Mouse (Mus musculus): ENCODE results near the gene Bmp7.
A peak's percentile ranks its signal among the peaks of the same experiment; 100 is the strongest.

Gene Bmp7

DNA sequence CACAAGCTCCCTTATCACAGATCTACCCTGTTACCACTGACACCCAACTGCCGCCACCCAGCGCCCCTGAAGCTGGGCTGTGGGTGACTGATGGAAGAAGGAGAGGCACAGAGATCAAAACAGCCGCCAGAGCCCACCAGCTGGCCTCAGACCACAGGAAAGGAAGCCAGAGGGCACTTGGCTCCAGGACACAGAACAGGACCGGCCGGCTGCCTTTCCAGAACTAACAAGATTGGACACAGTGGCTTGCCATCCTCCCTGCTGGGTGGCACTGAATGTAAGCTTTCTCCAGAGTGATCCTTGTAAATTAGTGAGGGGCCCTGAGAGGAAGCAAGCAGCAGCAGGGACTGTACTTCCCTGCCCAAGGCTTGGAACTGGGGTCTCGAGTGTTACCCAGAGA lies 30.7 kb downstream of the Bmp7 start:
- DNase-seq (ENCODE audit: low spot score in 2 of 2): no peak

DNA sequence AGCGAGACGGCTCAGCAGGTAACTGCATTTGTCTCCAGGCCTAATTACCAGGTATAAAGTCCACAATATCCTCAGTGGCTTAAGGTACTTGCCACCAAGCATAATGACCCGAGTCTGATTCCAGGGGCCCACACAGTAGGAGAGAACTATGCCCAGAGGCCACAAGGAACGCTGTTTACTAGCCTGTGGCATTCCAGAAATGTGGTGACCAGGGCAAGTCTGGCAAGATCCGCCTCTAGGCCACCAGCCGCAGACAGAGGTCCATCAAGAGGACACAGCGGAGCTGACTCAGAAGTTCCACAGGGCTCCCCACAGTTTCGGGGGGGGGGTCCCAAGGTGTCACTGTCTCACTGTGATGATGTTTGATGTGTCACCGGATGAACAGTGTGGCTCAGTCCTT lies 34.0 kb downstream of the Bmp7 start:
- no peak for DNase-seq (ENCODE audit: low spot score in 2 of 2)

DNA sequence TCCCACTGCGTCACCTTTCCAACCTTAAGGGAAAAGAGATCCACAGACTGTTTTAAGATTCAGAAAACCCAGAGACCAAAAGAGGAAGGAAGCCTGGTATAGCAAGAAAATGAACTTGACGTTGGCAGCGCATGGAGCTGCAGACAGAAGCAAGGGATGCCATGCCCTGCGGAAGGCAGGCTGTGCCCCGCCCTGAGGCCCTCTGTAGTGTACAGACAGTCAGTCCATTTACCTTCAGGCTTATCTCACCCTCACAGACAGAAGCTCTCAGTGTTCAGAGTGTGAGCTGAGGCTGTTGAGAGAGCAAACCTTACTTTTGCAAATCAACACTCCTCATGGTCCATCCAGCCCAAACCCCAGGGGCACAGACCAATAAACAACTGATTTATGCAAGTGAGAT lies 35.1 kb downstream of the Bmp7 start:
- DNase-seq (ENCODE audit: low spot score in 2 of 2): no peak

DNA sequence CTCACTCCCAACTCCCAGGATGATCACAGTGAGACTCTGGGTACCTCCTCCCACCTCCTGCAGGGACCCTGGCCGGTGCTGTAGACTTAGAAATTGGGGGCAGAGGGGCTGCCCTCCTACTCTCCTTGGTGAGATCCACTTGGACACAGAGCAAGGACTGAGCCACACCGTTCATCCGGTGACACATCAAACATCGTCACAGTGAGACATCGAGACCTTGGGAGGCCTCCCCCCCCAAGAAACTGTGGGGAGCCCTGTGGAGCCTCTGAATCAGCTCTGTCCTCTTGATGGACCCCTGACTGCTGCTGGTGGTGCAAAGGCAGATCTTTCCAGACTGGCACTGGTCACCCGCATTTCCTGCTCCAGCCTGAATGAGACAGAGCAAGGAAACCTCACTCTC lies 35.5 kb downstream of the Bmp7 start:
- DNase-seq (ENCODE audit: low spot score in 2 of 2): no peak

DNA sequence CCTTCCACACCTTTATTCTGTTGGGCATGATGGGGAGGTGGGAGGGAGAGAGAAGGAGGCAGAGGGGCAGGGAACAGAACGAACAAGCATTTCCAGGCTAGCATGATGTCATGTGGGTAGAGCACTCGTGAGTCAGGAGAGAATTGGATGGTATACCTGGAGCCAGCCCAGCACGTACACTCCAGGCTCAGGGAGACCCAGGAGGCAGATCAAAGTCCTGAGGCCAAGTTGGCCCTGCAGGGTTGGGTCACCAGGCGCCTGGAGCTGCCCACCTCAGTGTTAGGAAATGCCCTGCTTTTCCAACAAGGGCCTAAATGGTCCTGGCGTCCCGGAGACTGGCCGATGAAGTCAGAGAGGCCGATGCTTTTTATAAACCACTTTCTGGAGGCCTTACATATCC lies 36.6 kb downstream of the Bmp7 start:
- no peak for DNase-seq (ENCODE audit: low spot score in 2 of 2)

DNA sequence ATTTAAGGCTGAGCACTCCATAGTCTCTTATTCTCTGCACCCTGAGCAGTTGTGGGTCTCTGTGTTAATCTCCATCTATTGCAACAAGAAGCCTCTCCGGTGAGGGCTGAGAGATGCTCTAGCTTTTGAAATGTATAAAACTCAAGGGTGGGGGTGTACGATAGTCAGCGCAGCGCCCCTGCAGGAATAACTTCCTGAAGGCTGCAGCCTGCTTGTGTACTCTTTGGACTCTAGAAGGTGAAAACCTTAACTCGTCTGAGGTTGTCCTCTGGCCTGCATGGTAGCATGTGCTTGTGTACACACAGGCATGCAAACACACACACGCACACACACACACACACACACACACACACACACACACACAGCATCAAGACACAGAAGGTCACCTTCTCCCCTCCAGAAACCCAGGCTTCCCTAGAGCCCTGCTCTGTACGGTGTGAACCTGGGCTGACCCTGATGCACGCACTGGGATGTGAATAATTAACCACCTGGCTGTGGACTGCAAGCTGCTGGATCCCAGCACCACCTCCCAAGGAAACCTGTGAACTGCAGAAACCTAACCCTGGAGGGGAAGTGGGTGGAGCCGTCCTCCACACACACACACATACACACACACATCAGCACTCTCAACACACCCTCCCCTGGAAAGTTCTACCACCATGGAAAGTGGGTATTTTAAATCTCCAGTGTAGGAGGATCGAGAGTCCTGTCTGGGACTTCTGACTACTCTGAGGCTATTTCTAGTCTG lies 39.0 kb downstream of the Bmp7 start:
- DNase-seq (ENCODE audit: low spot score in 2 of 2): no peak

DNA sequence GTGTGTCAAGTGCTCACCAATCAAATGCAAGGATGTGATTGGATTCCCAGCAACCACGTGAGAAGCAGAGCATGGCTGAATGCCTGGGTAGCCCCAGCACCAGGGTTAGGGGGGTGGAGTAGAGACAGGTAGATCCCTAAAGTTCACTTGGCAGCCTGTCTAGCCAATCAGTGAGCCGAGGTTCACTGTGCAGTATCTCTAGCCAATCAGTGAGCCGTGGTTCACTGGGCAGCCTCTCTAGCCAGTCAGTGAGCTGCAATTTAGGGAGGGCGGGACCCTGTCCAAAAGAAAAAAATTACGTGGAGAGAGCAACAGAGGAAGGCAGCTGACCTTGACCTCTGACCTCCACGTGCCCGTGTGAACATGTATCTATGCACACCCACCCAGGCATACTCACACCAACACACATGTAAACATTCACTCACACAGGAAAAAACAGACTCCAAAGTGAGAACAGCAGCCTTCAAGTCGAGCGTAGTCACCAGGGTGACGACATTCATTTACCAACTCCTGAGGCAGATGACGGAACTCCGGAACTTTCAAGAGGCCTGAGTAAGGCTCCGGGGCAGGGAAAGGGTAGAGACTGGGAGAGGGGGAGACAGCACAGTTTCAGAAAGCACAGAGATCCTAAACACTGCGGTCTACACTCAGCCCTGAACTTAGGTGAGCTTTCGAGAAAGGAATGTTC lies 50.2 kb downstream of the Bmp7 start:
- DNase-seq (ENCODE audit: low spot score in 2 of 2): no peak

DNA sequence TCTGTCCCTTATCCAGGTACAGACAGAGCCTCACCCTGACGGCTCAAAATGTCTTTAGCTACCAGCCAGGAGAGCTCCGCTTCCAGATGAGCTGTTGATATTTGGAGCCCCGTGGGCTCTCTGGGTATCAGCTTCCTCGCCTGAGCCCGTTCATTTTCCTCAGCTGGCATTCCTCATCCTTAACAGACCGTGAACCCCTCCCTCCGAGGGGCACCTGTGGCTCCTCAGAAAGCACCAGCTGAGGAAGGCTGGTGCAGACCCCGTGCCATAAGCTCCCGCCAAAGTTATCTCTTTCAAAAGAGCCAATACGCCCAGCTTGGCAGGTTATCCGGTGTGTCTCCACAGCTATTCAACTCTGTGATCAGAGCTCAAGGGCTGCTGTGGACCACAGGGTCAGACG lies 50.9 kb downstream of the Bmp7 start:
- no peak for DNase-seq (ENCODE audit: low spot score in 2 of 2)

DNA sequence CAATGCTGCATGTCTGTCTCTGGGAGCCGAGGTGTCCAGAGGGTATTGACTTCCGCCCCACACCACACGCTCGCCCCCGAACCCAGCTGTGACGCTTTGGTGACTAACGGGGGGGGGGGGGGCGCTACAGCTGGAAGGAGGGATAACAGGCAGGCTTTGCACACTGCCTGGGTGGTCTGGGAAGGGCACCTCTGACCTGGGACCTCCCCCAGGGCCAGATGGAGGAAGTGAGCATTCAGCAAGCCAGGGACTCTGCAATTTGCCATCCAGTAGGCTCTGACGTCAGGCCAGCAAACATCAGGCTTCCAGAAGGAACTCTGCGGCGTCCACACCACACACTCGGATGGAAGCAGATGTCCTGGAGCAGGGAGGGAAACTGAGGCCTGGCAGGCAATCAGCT lies 52.0 kb downstream of the Bmp7 start:
- DNase-seq (ENCODE audit: low spot score in 2 of 2): no peak

DNA sequence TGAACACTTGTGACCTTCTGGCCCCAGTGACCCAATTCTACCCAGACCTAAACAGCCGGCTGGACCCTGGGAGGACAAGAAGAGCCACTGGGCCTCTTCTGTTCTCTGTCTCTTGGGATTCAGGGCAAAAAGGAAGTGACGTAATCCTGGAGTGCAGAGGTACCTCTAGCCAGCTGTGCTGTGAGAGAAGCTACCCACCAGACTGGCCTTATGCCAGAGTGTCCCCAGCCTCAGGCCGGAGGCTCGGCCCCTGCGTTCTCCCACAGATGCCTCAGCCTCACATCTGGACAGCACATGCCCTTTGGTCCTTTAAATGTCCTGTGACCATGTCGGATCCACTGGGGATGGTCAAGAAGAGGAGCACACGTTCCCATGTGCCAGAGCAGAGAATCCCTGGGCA lies 54.3 kb downstream of the Bmp7 start:
- no peak for DNase-seq (ENCODE audit: low spot score in 2 of 2)

DNA sequence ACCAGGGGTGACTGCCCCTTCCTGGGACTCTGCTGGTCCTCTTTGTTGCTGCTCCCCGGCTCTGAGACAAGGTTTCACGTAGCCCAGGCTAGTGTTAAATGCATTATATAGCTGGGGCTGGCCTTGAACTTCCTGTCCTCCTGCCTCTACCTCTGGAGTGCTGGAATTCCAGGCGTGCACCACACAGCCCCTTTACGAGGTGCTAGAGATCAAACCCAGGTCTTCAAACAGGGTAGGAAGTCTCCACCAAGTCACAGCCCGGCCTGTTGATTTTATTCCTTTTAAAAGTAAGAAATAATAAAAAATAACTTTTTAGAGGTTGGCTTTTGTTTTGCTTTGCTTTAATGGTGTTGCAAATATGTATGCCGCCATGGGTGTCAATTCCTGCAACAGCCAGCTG lies 55.5 kb downstream of the Bmp7 start:
- no peak for DNase-seq (ENCODE audit: low spot score in 2 of 2)

DNA sequence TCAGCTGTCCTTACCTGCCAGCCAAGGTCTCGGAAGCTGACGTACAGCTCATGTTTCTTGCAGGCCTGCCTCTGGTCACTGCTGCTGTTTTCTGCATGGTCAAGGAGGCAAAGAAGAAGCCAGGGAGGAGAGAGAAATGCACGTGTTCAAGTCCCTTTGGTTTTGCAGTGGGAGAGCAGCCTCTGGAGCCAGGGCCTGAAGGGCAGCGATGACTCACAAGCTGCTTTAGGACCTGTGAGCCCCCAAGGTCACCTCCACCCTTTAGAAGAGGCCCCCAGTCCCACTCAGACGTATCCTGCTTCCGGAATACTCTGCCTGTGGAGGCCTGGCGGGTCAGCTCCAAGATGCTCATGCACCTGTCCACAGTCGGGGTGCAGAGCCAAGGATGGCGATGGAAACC lies 64.9 kb downstream of the Bmp7 start:
- no peak for DNase-seq (ENCODE audit: low spot score in 2 of 2)

DNA sequence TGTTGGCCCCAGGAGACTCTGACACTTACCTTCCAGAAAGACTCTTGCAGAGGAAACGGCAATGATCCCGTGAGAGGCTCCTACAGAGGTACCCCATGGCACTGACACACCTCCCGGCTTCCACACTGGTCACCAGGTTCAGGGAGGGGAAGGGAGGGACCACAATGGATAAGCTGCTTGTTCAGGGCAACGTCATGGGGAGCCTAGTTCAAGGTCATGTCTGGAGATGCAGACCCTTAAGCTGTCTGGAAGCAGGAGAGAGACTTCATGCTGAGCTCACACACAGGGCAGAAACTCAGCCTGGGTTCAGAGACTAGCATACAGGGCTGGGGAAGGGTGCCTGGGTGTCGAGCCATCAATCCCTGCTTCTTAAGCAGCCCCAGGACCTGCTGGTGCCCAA lies 73.8 kb downstream of the Bmp7 start:
- DNase-seq (ENCODE audit: low spot score in 2 of 2): no peak

DNA sequence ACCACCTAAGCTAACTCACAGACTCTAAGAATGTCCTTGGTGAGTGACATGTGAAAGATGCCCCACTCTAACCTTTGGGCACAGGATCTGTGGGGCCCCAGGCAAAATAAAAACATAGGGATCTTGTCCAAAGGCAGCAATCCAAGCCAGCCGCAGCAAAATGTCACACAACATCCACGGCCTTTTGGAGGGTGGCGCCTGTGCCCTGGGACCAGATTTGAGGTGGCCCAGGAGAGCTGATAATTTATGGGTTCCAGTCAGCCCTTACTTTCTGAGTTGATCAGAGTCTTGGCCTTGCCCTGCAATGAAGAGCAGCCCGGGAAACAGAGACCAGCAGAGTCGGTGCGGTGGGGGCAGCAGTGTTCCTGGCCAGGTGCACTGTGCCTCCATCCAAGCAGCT lies 75.0 kb downstream of the Bmp7 start:
- no peak for DNase-seq (ENCODE audit: low spot score in 2 of 2)

DNA sequence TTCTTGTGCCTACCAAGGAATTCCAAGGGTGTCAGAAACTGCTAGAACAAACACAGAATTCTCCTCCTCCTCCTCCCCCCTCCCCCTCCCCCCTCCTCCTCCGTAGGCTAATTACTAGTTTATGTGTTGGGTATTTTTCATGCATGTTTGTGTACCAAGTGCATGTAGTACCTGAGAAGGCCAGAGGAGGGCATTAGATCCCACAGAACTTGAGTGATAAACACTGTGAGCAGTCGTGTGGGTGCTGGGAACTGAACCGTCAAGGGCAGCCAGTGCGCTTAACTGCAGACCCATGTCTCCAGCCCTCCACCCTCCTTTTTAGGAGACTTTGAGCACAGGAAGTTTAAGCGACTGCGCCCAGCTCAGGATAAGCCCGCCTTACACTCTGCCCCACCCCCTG lies 75.6 kb downstream of the Bmp7 start:
- DNase-seq (ENCODE audit: low spot score in 2 of 2): no peak

DNA sequence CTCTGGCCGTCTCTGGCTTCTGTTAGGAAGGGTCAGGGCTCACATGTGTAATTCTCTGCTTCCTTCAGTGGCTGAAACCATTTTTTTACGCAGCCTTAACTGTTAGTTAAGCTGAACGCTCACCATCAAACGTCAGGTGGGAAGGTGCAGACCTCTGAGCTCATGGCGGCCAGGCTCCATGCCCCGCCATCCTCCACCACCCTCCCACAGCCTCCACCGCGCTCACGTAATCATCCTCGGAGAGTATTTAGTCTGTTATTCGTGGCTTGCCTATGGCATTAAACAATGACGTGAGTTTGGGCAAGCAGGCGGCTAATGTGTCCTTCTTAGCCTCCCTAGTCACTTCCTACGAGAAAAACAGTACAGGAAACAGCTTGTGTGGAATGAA lies 76.7 kb downstream of the Bmp7 start:
- DNase-seq (ENCODE audit: low spot score in 2 of 2): peak in 1 of 2 experiments; percentile 22

DNA sequence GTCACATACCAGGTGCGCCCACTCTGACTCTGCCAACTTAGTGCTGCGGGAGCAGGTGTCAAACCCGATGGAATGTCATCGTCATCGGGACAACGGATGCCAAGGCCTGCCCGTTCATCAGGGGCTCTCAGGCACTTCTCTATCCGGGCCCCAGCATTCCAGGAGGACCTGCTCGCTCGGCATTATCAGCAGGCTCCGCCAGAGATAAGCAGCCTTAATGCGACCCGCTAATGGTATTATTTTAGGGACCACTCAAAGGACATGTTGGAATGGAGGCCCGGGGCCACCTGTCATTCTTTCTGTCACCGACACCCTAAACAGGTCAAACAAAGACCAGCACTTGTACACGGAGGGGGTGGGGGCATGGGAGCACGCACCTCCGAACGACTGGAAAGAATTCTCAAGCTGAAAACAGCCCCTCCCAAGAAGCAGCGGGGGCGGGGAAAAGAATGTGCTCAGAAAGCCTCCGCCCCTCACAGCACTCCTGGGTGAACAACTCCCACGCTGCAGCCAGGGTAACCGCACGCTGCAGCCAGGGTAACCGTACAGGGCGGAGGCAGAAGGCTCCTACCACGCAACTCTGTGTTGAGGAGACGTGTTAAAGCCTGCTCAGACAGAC lies 77.2 kb downstream of the Bmp7 start:
- peak; percentile 34 to 57 for DNase-seq (ENCODE audit: low spot score in 2 of 2)

DNA sequence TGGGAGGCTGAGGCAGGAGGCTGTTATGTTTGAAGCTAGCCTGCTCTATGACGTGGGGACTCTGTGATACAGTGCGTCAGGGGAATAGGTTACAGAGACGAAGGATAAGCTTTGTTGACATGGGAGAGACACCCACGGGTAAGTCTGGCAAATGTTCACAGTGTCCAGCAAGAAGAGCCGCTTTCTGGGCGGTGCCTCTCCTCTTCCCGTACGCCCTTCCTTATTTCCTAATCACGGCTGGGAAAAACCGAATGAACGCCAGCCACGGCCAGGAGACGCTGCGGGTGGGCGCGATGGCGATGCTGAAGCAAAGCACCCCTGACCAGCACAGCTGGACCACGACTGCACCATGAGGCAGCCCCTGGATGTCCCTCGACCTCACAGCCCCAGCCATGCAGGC lies 77.7 kb downstream of the Bmp7 start:
- DNase-seq (ENCODE audit: low spot score in 2 of 2): no peak

DNA sequence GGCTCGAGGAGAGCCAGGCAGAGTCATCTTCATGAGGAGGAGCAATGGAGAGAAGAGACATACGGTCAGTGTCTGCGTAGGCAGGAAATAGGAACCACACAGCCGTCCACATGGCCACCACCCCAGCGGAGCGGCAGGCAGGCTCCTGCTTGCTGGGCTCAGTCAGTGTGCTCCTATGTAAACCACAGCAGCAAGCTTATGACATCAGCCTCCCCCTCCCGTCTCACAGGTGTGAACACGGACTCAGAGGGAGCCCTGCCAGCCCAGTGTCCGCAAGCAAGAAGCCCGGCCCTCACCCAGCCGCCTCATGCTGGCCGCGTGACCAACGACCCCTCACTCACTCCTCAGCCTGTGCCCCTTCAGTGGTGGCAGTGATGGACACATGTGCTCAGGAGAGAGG lies 78.5 kb downstream of the Bmp7 start:
- DNase-seq (ENCODE audit: low spot score in 2 of 2): peak in 1 of 2 experiments; percentile 10

DNA sequence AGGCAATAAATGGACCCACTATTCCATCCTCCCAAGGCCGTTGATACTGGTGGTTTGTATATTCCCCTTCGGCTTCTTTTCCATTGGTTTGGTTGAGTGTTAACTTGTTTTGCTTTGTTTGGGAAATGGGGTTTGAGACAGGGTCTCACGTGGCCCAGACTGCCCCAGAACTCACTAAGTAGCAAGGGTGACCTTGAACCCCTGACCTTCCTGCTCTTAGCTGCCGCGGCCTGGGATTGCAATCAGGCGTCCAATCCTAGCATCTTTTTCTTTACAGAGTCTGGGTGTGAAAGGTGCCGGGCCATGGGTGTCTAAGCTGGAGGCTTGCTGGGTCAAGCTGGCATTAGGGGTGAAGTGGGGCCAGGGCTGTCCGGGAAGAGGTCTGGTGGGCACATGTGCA lies 79.5 kb downstream of the Bmp7 start:
- DNase-seq (ENCODE audit: low spot score in 2 of 2): no peak

DNA sequence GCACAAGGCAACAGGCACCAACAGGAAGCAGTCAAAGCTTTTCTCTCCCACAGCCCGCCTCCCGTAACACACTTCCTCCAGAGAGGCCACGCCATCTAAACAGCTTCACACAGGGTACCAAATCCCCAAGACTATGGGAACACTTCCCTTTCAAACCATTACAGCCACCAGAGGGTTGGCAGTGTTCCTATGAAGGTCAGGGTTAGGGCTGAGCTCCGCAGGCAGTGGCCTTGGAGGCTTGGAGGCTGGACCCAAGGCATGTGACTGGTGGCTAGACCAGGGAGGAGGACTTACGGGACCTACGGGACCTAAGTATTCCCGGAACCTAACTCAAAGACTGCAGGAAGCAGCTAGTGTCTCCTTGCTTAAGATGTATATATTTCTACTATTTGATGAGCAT lies 80.0 kb downstream of the Bmp7 start:
- DNase-seq (ENCODE audit: low spot score in 2 of 2): no peak

DNA sequence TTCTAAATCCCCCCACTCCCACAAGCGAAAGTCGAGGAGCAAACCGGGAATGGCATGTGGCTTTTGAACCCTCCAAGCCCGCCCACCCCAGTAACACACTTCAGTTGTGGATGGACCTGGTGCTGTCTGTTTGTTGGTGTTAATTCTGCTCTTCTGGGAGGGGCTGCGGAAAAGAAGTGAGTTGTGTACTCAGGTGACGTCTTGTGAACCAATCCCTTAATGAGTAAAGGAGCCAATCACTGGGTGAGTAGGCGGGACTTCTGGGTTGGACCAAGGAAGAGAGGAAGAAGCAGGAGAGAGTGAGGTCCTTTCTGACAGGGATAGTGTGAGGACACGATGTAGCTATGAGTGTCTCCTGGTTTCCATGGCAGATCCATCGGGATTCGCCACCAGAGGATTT lies 83.1 kb downstream of the Bmp7 start:
- no peak for DNase-seq (ENCODE audit: low spot score in 2 of 2)

DNA sequence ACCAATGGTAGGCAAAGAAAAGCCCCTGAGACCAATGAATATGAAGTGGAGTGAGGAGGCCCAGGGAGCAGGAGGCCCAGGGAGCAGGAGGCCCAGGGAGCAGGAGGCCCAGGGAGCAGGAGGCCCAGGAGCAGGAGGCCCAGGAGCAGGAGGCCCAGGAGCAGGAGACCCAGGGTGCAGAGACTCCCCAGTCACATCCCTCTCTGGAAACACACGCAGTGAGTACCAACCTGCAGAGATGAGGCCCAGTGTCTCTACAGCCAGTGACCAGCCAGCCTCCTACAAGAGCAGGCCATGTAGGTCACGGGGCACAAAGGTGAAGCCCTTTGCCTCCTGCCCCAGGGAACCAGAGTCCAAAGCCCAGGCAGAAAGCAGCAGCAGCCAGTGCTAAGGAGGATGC lies 83.6 kb downstream of the Bmp7 start:
- DNase-seq (ENCODE audit: low spot score in 2 of 2): no peak
